Mouse (Mus musculus) C3H10T1/2 (cell line): ENCODE results near the gene Gphn. TPM values are rescaled to one million over a fixed set of nuclear protein-coding genes. Genes with fewer than 3 reads are reported as not detected.

ENCODE experiments used
- polyA plus RNA-seq, 2 experiments: library from polyadenylated mRNA; unstranded; fragments of >200 nt; fragmentation: generic; extraction: Trizol; gene quantifications; one replicate each; pipeline ENCODE4 v1.2.1; 2012; ENCODE audit warnings: missing spikeins in 2 of 2

Gphn gene
- 1 to 10 TPM in 1 of 2 experiments, under 1 TPM in 1; 0.56 to 5.0 TPM for polyA plus RNA-seq

DNA sequence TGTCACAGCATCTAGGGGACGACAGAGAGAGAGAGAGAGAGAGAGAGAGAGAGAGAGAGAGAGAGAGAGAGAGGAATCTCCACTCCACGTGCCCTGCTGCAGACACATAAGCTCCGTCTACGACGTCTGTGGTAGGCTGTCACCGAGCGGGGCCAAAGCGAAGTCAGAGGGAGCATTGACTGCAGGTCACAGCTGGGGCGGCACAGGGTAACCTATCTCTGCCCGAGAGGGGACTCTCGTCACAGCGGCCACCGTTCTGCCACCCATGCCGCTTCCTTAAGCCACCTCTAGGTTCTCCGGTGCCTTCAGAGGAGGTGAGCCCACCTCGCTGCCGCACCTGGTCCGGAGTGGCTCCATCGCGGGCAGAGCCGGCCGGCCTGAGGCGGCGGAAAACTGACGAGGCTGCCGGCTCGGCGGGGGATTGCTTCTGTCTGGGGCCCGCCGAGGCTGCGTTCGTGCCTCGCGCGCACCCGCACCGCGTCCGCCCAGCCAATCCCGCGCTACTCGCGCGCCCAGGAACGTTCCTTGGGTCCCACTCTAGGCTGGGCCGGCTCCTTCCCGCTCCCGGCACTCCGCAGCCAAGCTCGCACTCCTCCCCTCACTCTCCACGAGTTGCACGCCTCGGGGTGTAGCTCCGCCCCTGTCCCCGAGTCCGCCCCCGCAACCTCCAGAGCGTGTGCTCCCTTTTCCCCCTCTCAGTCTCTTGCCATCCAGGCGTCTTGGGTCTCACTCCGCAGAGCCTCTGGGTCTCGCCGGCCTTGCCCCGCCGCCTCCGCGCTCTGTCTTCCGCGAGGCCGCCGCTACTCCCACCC, at the start of gene Gphn:
Gene Gphn, plus strand, starts transcription at position 673 of the 812 bp plus-strand sequence.

DNA sequence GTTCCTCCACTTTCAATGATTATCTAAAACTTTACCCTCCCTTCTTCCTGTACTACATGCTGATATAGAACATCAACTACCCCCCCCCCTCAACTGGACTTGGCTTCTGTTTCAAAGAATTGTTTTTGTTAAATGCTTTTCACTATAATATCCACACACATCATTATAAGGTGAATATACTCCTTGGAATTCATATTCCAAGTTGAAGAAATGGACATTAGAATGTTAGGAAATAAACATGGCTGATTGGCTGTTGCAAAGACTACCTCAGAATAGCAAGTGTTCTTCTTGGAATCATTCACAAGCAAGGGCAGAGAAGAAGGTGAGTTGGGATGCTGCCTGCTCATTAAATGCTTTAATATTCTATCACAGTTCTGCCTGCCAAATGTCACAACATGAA, 32.2 kb upstream of the Gphn start, which contains the start of gene Gm6657:
Gene Gm6657, plus strand, starts transcription at position 301 of the 400 bp plus-strand sequence.

DNA sequence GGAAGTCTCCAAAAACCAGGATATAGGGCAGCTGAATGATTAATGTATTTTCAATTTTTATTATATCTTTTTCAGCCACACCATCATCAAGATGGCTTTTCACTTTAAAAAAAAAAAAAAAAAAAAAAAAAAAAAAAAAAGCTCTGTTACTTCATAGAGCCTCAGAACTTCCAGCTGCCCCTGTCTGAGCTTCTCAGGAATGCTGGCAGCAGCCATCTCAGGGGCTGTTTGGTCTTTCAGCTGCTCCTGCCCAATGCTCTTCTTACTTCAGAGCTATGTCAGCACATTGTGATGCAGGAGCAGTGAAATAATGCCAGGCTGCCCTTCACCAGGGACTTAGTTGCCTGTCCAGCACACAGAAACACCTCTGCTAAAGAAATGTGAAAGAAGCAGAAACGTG, 465.1 kb downstream of the Gphn start, which contains the start of gene Fam71d:
Gene Fam71d, plus strand, starts transcription at position 211 of the 400 bp plus-strand sequence.

Other genes starting within 250 kb of the Gphn start
- not detected for gene Gm6657, start 32.1 kb upstream of the Gphn start, polyA plus RNA-seq